Mouse (Mus musculus) left cerebral cortex, adult 18-20 months (tissue): ENCODE results near the gene Tnpo1. TPM values are rescaled to one million over a fixed set of nuclear protein-coding genes. Genes with fewer than 3 reads are reported as not detected.

Experiments used
- total RNA-seq, 2 experiments: library from RNA; stranded (reverse); gene quantifications; 2 replicates each; pipeline ENCODE4 v1.2.3; 2021

Tnpo1 gene
- total RNA-seq, 2 experiments from 2014 or later: 63.1 to 65.1 TPM

Other genes starting within 250 kb of the Tnpo1 start
- gene Tmem171, start 231.6 kb downstream of the Tnpo1 start, total RNA-seq: under 1 TPM in 1 of 2 experiments, not detected in 1; 0.35 TPM
- gene Fcho2, start 110.9 kb downstream of the Tnpo1 start, total RNA-seq: 10 to 100 TPM; 36.4 to 37.9 TPM
- not detected for gene 1700024P04Rik, start 58.2 kb upstream of the Tnpo1 start, total RNA-seq